Mouse (Mus musculus) stomach, postnatal 0 days (tissue): Measurements from ENCODE around the gene Gm7233. TPM values are rescaled to one million over a fixed set of nuclear protein-coding genes. Genes with fewer than 3 reads are reported as not detected.
"Not testable (repeated sequence)": the region's sequence is repeated elsewhere in the genome, so short reads cannot be mapped to it uniquely, and the experiment has no call there.

ENCODE experiments used
- ATAC-seq: fragments of 200-750 bp; cut with Nextera tagmentation; 2 replicates; pipeline ENCODE4 v1.8.0; 2017; ENCODE audit not compliant: low FRiP score, low TSS enrichment
- DNase-seq: peaks from one replicate; pipeline ENCODE4 v3.0.0-alpha.2; 2016; ENCODE audit warnings: low spot score
- H3K27ac ChIP-seq: fragments of 300-500 bp; sonication (generic); replicated peaks from 2 replicates; pipeline ENCODE4 v1.5.1; 2014; ENCODE audit warnings: mild to moderate bottlenecking, control low read depth
- H3K27me3 ChIP-seq: fragments of 300-500 bp; sonication (generic); 2 replicates; pipeline ENCODE4 v1.6.1; 2014; ENCODE audit warnings: low read length; ENCODE audit not compliant: control insufficient read depth, insufficient read depth
- H3K36me3 ChIP-seq: fragments of 300-500 bp; sonication (generic); 2 replicates; pipeline ENCODE4 v1.6.1; 2014; ENCODE audit warnings: low read length, mixed read lengths; ENCODE audit not compliant: control insufficient read depth, insufficient read depth
- H3K4me1 ChIP-seq: fragments of 300-500 bp; sonication (generic); replicated peaks from 2 replicates; pipeline ENCODE4 v1.6.1; 2014; ENCODE audit warnings: antibody characterized with exemption; ENCODE audit not compliant: control insufficient read depth, insufficient read depth
- H3K4me2 ChIP-seq: fragments of 300-500 bp; sonication (generic); replicated peaks from 2 replicates; pipeline ENCODE4 v1.6.1; 2014; ENCODE audit warnings: low read depth, mild to moderate bottlenecking, control low read depth, moderate library complexity
- H3K4me3 ChIP-seq: fragments of 300-500 bp; sonication (generic); 2 replicates; pipeline ENCODE4 v1.5.1; 2014; ENCODE audit warnings: low read depth, low read length, control low read depth
- H3K9ac ChIP-seq: fragments of 300-500 bp; sonication (generic); 2 replicates; pipeline ENCODE4 v1.6.1; 2014; ENCODE audit warnings: mild to moderate bottlenecking, low read length, control low read depth, mixed read lengths
- H3K9me3 ChIP-seq: fragments of 300-500 bp; sonication (generic); 2 replicates; pipeline ENCODE4 v1.6.1; 2016; ENCODE audit warnings: low read length; ENCODE audit not compliant: control insufficient read depth
- WGBS: fragments of 180-500 bp; shearing (Covaris S2); extraction: QIAGEN DNeasy Blood & Tissue Kit; methylation state at CpG from one replicate; pipeline ENCODE4 v1.1.7; 2014; 5-methylcytosine and 5-hydroxymethylcytosine counted together
- polyA plus RNA-seq: library from polyadenylated mRNA; unstranded; fragments of >200 nt; fragmentation: Nextera tagmentation; extraction: Ambion mirVana; gene quantifications from 2 replicates; pipeline ENCODE4 v1.2.1, GENCODE M21; 2015

The Gm7233 gene
- not detected in 2 replicates for polyA plus RNA-seq

DNA sequence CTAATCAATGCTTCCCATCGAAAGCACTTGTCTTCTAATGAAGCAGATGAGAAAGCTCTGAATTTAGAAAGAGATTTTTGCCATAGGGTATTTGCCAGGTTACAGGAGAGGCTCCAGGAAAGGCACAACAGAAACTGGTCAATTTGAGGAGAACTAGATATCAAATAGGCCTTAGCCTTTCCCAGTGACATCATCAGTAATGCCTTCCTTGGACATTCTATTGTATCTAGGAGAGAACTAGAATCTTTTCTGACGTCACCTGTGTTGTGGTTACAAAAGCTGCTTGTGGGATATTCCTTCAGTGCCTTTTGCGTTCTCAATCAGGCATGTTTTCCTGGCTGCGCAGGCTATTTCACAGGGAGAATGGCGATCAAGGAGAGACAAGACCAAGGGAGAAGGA, at the start of gene Gm7233:
Gene Gm7233, plus strand, starts transcription at position 301 of the 400 bp plus-strand sequence.
- not testable (repeated sequence) for DNase-seq, H3K27ac ChIP-seq, H3K4me1 ChIP-seq, H3K4me2 ChIP-seq, H3K36me3 ChIP-seq, H3K4me3 ChIP-seq, H3K9ac ChIP-seq, H3K27me3 ChIP-seq, ATAC-seq, H3K9me3 ChIP-seq
- 79% methylated on average over 4 of the region's 5 CpGs for WGBS

DNA sequence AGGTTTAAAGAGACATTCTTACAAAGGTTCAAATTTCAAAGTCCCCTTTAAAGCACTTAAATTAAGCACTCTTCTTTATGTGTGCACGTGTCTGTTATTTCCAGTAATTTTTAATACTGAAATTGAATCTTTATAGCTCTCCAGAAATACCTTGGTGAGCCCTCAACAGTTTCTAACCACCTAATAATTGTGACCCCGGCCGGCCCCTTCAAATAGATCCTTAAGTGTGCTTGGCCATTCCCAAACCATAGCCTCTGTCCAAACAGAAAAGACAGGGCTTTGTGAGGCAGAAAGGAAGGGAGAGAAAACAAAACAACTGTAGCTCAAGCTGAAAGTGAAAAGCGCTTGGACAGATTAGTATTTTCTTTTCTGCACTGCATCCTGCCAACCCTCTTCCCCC, 12.5 kb upstream of the Gm7233 start:
- H3K36me3 ChIP-seq, H3K27me3 ChIP-seq, H3K9me3 ChIP-seq, H3K27ac ChIP-seq, ATAC-seq, H3K4me3 ChIP-seq, H3K4me1 ChIP-seq, H3K4me2 ChIP-seq, DNase-seq, H3K9ac ChIP-seq: not testable (repeated sequence)
- 69% methylated on average over 4 of the region's 4 CpGs for WGBS

DNA sequence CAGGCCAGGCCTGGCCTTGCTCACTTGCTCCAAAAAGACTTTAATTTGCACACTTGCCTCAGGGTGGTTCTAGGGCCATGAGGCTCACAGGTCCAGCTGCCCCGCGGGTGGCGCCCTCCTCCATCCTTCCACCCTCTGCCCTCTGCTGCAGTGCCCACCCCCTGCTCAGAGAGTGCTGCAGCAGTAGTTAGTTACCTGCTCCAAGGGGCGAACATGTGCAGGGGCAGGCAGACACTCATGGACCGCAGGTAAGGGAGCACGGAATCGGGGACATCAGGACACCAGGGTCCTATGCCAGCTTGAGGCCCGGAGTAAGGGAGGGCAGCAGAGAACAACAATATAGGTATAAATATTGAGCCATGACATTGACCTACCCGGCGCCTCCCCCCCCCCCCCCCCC, 11.7 kb upstream of the Gm7233 start:
- not testable (repeated sequence) for H3K9me3 ChIP-seq, DNase-seq, H3K36me3 ChIP-seq, H3K4me1 ChIP-seq, H3K27ac ChIP-seq, H3K4me3 ChIP-seq, H3K9ac ChIP-seq, H3K4me2 ChIP-seq, H3K27me3 ChIP-seq
- no CpG with 5 or more reads among the region's 10 CpGs for WGBS
- 0 out of 2 replicates have a peak, but pooled peaks have one; percentile 45 for ATAC-seq

DNA sequence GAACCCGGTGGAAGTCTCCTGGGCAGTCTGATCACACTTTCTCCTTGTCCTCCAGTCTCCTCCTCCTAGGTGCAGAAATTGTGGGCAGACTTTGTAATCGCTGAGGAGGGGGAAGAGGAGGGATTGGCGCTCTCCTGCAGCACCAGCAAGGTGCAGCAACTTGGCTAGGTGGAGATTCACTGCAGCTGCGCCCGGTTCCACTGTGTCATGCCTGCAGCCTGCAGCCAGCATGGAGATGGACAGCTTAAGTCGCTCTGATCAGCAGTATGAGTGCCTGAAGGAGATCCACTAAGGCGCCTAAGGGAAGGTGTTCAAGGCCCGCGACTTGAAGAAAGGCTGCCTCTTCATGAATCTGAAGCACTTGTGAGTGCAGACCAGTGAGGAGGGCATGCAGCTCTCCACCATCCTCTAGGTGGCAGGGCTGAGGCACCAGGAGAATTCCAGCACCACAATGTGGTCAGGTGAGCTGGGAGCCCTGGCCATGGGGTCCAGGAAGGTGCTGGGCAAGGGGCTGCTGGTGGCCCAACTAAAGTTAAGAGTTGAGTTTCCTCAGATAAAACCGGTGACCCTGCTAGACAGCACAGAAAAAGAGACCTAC, 11.0 kb upstream of the Gm7233 start:
- not testable (repeated sequence) for ATAC-seq, DNase-seq, H3K36me3 ChIP-seq, H3K4me2 ChIP-seq, H3K9ac ChIP-seq, H3K27ac ChIP-seq, H3K4me1 ChIP-seq, H3K4me3 ChIP-seq, H3K9me3 ChIP-seq, H3K27me3 ChIP-seq
- WGBS, result 24% methylated on average over 1 of the region's 10 CpGs

DNA sequence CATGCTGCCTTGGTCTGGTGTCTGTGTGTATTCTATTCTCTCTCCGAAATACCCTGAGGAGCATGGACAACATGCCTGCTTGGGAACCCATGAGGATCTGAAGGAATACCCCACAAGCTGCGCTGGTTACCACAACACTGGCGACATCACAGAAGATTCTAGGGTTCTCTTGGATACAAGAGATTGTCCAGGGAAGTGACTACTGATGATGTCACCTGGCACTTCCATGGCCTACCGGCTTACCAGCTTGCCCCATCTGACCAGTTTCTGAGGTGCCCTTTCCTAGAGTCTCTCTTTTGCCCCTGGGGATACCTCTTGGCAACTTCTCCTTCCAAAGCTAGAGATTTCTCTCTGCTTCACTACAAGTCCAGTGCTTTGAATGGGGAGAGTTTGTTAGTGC, 55.5 kb downstream of the Gm7233 start, which contains the start of gene Gm8122:
Gene Gm8122, minus strand, starts transcription at position 101 of the 400 bp plus-strand sequence.
- H3K9ac ChIP-seq, H3K27me3 ChIP-seq: not testable (repeated sequence)
- 92% methylated on average over 3 of the region's 4 CpGs for WGBS

More for the DNA sequence above, 55.5 kb downstream of the Gm7233 start, which contains the start of gene Gm8122:
- H3K9me3 ChIP-seq, H3K4me2 ChIP-seq, H3K27ac ChIP-seq, DNase-seq, H3K4me3 ChIP-seq, ATAC-seq, H3K4me1 ChIP-seq, H3K36me3 ChIP-seq: not testable (repeated sequence)

Other genes starting within 250 kb of the Gm7233 start
- not detected in 2 replicates for gene Gm8082, start 186.2 kb upstream of the Gm7233 start, polyA plus RNA-seq
- not detected in 2 replicates for gene Gm10376, start 164.2 kb upstream of the Gm7233 start, polyA plus RNA-seq
- not detected in 2 replicates for gene Gm8094, start 103.2 kb upstream of the Gm7233 start, polyA plus RNA-seq
- not detected in 2 replicates for gene Gm8104, start 79.3 kb upstream of the Gm7233 start, polyA plus RNA-seq
- not detected in 2 replicates for gene Gm8122, start 55.4 kb downstream of the Gm7233 start, polyA plus RNA-seq
- not detected in 2 replicates for gene Gm8126, start 78.8 kb downstream of the Gm7233 start, polyA plus RNA-seq
- not detected in 2 replicates for gene Gm9732, start 95.2 kb downstream of the Gm7233 start, polyA plus RNA-seq
- not detected in 2 replicates for gene Gm8127, start 114.0 kb downstream of the Gm7233 start, polyA plus RNA-seq
- gene 1700001F09Rik, start 167.9 kb downstream of the Gm7233 start, polyA plus RNA-seq, result not detected in 2 replicates
- gene Gm8138, start 236.5 kb downstream of the Gm7233 start, polyA plus RNA-seq, result not detected in 2 replicates